Mouse (Mus musculus): Measurements from ENCODE around the gene Pfdn5.

Pfdn5 gene

GRCm38 (mm10) chr15:102326022-102326576 lies at the start of gene Pfdn5:
Gene Pfdn5 (plus strand): TSS chr15:102326116.
- peak; percentile 61 to 78 for DNase-seq (ENCODE audit: low spot score in 2 of 2)

GRCm38 (mm10) chr15:102278726-102279091 lies 47.2 kb upstream of the Pfdn5 start:
- no peak for DNase-seq (ENCODE audit: low spot score in 2 of 2)

- peak; percentile 51 to 74 for DNase-seq (ENCODE audit: low spot score in 2 of 2)
Measured at GRCm38 (mm10) chr15:102279092-102279782, 46.7 kb upstream of the Pfdn5 start, which contains the start of gene Mfsd5. Gene Mfsd5 (plus strand): TSS chr15:102279454.

DNA sequence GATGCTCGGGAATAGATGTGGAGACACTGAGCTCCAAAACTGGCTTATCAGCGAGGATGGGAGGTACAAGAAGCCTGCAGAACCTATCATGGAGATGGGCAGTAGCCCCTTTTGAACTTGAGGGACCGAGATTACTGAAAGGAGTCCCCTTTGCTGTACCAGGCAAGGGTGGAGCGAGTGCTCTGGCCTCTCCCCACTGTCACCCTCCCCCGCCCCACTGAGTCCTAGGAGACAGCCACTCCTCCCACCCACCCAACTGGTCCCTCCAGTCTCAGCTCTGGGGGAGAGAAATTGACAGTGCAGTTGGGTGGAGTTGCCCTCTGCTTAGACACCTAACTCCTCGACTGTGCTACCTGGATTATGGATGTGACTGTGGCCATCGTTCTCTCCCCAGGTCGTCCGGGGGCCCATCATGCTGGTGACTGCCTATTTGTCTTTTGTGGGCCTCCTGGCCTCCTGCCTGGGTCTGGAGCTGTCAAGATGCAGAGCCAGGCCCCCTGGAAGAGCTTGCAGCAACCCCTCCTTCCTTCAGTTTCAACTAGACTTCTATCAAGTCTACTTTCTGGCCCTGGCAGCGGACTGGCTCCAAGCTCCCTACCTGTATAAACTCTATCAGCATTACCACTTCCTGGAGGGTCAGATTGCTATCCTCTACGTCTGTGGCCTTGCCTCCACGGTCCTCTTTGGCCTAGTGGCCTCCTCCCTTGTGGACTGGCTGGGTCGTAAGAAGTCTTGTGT lies 46.0 kb upstream of the Pfdn5 start:
- no peak for DNase-seq (ENCODE audit: low spot score in 2 of 2)

DNA sequence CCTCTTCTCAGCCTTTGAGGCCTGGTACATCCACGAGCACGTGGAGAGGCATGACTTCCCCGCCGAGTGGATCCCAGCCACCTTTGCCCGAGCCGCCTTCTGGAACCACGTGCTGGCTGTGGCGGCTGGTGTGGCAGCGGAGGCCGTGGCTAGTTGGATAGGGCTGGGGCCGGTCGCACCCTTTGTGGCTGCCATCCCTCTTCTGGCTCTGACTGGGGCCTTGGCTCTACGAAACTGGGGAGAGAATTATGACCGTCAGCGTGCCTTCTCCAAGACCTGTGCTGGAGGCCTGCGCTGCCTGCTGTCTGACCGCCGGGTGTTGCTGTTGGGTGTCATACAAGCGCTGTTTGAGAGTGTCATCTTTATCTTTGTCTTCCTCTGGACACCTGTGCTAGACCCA lies 45.3 kb upstream of the Pfdn5 start:
- no peak for DNase-seq (ENCODE audit: low spot score in 2 of 2)

DNA sequence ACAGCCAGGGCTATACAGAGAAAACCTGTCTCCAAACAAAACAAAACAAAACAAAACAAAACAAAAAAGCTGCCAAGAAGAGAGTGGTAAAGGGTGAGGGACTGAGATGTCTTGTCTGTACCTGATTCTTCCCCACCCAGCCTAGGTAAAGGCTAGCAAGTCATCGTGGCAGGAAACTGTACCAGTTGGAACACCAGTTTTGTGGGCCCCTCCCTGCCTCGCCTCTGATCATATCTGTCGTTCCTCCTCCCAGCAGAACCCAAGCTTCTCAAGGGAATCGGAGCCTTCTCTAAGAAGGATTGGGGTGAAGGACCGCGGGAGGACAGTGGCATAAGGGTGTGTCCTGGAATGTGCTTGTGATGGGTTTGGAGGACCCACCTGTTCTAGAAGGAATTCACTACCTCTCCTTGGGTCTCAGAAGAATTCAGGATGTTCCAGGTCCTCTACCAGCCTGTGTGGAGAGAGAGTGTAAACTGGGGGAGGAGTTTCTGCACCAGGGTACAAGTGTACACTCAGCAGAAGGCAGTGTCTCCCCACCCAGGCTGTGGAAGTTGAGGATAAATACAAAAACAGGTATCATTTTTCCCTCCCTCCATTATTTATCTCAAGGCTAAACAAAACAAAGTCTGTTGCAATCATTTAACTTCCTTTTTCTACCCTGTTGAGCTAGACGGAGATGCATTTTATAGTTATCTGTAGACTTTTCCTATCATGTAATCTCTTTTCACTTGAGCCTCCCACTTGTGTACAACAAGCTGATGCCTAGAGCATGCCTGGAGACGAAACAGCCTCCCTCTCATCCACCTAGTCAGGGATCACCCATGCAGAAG lies 43.2 kb upstream of the Pfdn5 start:
- no peak for DNase-seq (ENCODE audit: low spot score in 2 of 2)

DNA sequence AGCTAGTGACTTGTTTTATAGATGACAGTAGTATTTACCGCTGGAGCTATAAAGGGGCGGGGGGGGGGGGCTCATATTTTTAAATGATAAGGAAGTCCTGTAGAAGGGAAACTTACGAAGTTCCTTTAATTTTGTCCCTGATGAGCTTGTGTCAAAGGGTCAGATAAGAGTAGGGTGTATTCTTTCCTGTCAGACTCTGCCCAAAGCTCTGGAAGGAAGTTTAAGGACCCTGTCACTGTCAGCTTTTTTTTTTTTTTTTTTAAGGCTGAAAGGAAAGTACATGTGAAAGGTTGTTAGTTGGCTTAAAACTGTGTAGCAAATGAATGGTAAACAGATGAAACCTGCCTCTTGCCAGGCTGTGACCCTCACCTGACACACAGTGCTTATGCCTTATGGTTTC lies 42.3 kb upstream of the Pfdn5 start:
- no peak for DNase-seq (ENCODE audit: low spot score in 2 of 2)

- no peak for DNase-seq (ENCODE audit: low spot score in 2 of 2)
Measured at GRCm38 (mm10) chr15:102287395-102287794, 38.5 kb upstream of the Pfdn5 start.

DNA sequence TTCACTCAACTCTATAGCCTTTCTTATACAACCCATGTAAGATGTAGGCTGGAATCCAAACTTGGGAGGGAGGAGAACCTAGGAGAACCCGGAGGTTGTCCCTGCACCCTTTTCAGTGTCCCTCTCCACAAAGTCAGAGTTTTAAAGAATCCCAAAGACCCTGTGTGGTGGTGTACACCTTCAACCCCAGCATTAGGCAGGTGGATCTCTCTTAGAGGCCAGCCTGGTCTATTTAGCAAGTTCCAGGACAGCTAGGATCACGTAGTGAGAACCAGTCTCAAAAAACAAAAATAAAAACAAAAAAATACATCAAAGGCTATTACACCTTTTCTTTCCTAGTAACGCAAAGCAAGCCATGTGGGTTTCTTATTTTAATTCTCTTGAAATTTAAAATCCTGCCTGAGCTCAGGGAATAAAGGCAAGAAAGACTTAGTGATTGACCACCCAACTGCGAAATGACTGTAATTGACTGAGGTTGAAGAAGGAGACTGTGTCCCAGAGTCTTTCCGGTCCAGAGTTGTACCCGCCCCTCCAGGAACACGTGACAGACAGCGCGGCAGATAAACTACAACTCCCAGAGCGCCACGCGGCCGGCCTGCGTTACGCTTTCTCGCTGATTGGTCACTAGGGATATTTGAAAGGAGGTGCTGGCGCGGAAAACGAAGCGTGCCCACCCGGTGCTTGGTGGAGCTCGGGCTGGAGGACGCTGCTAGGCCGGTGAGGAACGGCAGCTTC lies 30.1 kb upstream of the Pfdn5 start, which contains the start of gene Espl1:
Gene Espl1, plus strand, starts transcription at position 634 of the 735 bp plus-strand sequence.
- peak; percentile 88 to 91 for DNase-seq (ENCODE audit: low spot score in 2 of 2)

DNA sequence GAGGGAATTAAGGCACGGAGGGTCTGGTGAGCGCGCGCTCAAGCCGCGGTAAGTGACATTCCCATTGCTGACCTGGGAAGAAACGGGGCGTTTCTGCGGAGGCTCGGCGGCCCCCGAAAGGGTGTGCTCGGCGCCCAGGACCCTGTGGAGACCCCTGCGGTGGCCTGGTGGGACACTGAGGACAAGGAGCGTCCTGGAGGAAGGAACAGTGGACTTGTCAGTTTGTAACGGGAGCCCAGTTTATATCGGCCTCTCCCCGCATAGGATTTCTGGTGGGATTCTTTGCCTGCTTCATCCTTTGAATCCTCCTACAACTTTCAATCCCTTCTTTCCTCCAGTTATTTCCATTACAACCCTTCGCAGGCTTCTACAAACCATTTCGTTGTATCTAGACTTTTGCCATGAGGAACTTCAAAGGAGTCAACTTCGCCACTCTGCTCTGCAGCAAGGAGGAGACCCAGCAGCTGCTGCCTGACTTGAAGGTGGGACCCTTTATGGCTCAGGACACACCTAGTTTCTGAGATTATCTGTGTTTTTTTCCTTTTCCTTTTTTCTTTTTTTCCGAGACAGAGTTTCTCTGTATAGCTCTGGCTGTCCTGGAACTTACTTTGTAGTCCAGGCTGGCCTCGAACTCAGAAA lies 29.4 kb upstream of the Pfdn5 start:
- no peak for DNase-seq (ENCODE audit: low spot score in 2 of 2)

GRCm38 (mm10) chr15:102302542-102302941 lies 23.4 kb upstream of the Pfdn5 start:
- no peak for DNase-seq (ENCODE audit: low spot score in 2 of 2)

DNA sequence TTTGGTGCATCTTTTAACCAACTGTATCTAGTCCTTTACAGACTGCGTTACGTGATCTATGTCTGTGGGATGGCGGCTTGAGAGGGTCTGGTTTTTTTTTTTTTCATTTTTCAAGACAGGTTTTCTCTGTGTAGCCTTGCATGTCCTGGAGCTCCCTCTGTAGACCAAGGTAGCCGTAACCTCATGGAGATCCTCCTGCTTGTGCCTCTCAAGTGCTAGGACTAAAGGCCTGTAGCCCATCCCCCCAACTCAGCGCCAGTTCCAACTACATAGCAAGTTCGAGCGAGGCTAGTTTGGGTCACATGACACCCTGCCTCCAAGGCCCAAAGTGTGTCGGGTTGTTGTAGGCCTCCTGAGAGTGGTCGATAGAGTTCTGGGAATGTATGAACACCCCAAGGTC lies 17.2 kb upstream of the Pfdn5 start:
- DNase-seq (ENCODE audit: low spot score in 2 of 2), result no peak

DNA sequence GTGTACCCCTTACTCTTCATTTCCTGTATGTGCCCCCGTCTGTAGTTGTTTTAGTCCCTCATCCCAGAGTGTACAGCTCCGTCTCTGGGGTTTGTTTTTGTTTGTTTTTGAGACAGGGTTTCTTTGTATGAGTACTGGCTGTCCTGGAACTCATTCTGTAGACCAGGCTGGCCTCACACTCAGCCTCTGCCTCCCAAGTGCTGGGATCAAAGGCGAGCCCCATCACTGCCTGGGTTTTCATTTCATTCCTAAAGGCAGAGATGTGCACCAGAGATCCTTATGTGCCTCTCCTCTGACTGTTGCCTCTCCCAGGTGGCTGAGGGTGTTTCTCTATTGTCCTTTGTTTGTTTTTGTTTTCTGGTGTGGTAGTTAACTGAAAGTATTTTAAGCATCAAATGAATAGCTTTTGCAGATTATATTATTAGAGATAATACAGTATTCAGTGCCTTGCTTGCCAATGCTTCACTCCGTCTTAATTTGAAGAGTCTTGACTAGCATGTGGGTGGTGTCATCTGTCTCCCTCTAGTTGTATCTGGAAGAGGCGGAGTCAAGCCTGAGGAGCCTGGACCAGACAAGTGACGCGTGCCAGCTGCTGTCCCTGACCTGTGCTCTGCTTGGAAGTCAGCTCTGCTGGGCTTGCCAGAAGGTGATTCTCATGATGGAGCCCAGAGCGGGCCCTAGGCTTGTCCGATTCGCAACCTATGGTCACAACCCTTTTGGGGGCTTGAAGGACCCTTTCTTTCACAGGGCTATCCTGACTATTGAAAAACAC lies 15.7 kb upstream of the Pfdn5 start:
- no peak for DNase-seq (ENCODE audit: low spot score in 2 of 2)

- no peak for DNase-seq (ENCODE audit: low spot score in 2 of 2)
Measured at GRCm38 (mm10) chr15:102311489-102311888, 14.4 kb upstream of the Pfdn5 start.

DNA sequence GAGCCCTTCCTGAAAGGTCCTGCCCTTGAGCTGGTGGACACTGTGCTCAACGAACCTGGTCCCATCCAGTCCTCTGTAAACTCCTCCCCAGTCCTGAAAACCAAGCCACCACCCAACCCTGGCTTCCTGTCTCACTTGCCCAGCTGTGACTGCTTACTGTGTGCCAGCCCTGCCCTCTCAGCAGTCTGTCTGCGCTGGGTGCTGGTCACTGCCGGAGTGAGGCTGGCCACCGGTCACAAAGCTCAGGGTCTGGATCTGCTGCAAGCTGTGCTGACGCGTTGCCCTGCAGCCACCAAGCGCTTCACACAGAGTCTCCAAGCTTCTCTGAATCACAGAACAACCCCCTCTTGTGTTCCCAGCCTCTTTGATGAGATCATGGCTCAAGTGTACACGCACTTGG lies 10.6 kb upstream of the Pfdn5 start:
- DNase-seq (ENCODE audit: low spot score in 2 of 2), result no peak

GRCm38 (mm10) chr15:102316263-102316662 lies 9.7 kb upstream of the Pfdn5 start:
- peak in 1 of 2 experiments; percentile 41 for DNase-seq (ENCODE audit: low spot score in 2 of 2)

GRCm38 (mm10) chr15:102324654-102325473 lies 1.1 kb upstream of the Pfdn5 start:
- no peak for DNase-seq (ENCODE audit: low spot score in 2 of 2)

- DNase-seq (ENCODE audit: low spot score in 2 of 2), result no peak
Measured at GRCm38 (mm10) chr15:102326892-102327291, 976 bp downstream of the Pfdn5 start.

- DNase-seq (ENCODE audit: low spot score in 2 of 2), result peak; percentile 69 to 77
Measured at GRCm38 (mm10) chr15:102331610-102332015, 5.7 kb downstream of the Pfdn5 start, which contains the start of gene Myg1. Gene Myg1 (plus strand): TSS chr15:102331709.
